Mouse (Mus musculus) liver, adult 2 months (tissue): Measurements from ENCODE around the gene Hoxa5. TPM values are rescaled to one million over a fixed set of nuclear protein-coding genes. Genes with fewer than 3 reads are reported as not detected.

Source experiments
- DNase-seq: peaks from one replicate; pipeline ENCODE4 v3.0.0-alpha.2; 2011; ENCODE audit warnings: low read depth, low spot score; ENCODE audit errors: extremely low read depth
- H3K27ac ChIP-seq: fragments of 200-500 bp; replicated peaks from 2 replicates; pipeline ENCODE4 v1.5.1; 2012; ENCODE audit warnings: low read depth, mild to moderate bottlenecking, control low read depth, inconsistent platforms, low read length; ENCODE audit not compliant: insufficient read depth
- H3K27me3 ChIP-seq: fragments of 200-500 bp; 2 replicates; pipeline ENCODE4 v1.6.1; 2012; ENCODE audit warnings: mild to moderate bottlenecking, moderate library complexity, low read length, inconsistent platforms; ENCODE audit not compliant: control insufficient read depth, insufficient read depth
- H3K36me3 ChIP-seq: fragments of 200-500 bp; 2 replicates; pipeline ENCODE4 v1.6.1; 2012; ENCODE audit warnings: low read length, inconsistent platforms; ENCODE audit not compliant: control insufficient read depth, insufficient read depth
- H3K4me1 ChIP-seq: fragments of 200-500 bp; 2 replicates; pipeline ENCODE4 v1.6.1; 2011; ENCODE audit warnings: low read length; ENCODE audit not compliant: control insufficient read depth, insufficient read depth
- H3K4me3 ChIP-seq: fragments of 200-500 bp; 2 replicates; pipeline ENCODE4 v1.5.1; 2011; ENCODE audit warnings: low read depth, mild to moderate bottlenecking, control low read depth, low read length, moderate library complexity; ENCODE audit not compliant: insufficient read depth
- H3K79me2 ChIP-seq: fragments of 200-500 bp; 2 replicates; pipeline ENCODE4 v1.6.1; 2012; ENCODE audit warnings: inconsistent platforms, mild to moderate bottlenecking, low read length, moderate library complexity; ENCODE audit not compliant: control insufficient read depth, insufficient read depth
- H3K9ac ChIP-seq: fragments of 200-500 bp; 2 replicates; pipeline ENCODE4 v1.6.1; 2012; ENCODE audit warnings: low read depth, mild to moderate bottlenecking, control low read depth, inconsistent platforms, low read length
- CTCF ChIP-seq: fragments of 200-500 bp; IDR thresholded peaks from 2 replicates; pipeline ENCODE4 v1.5.1; 2011; ENCODE audit warnings: low read depth, low read length, control low read depth
- POLR2A ChIP-seq: fragments of 200-500 bp; IDR thresholded peaks from 2 replicates; pipeline ENCODE4 v1.6.1; 2011; ENCODE audit warnings: low read length, control low read depth; ENCODE audit not compliant: insufficient read depth; ENCODE audit errors: extremely low read depth
- WGBS: fragments of 180-500 bp; shearing (Covaris S2); methylation state at CpG from one replicate; pipeline ENCODE4 v1.1.7; 2018; 5-methylcytosine and 5-hydroxymethylcytosine counted together
- polyA plus RNA-seq: library from polyadenylated mRNA; depleted of rRNA; stranded (reverse); fragments of >200 nt; gene quantifications from 2 replicates; pipeline ENCODE4 v1.2.3, GENCODE M21; 2012
- total RNA-seq: library from RNA; depleted of rRNA; stranded (reverse); fragments of >200 nt; gene quantifications from 2 replicates; pipeline ENCODE4 v1.2.3, GENCODE M21; 2014

Hoxa5 gene
- total and polyA plus RNA-seq, 2 experiments = 0.16 to 0.28 TPM

- peaks cover 61% of the 10 kb centered on the region for H3K27me3 ChIP-seq
Observed at GRCm38 (mm10) chr6:52232568-52232965, 28.2 kb upstream of the Hoxa5 start.

DNA sequence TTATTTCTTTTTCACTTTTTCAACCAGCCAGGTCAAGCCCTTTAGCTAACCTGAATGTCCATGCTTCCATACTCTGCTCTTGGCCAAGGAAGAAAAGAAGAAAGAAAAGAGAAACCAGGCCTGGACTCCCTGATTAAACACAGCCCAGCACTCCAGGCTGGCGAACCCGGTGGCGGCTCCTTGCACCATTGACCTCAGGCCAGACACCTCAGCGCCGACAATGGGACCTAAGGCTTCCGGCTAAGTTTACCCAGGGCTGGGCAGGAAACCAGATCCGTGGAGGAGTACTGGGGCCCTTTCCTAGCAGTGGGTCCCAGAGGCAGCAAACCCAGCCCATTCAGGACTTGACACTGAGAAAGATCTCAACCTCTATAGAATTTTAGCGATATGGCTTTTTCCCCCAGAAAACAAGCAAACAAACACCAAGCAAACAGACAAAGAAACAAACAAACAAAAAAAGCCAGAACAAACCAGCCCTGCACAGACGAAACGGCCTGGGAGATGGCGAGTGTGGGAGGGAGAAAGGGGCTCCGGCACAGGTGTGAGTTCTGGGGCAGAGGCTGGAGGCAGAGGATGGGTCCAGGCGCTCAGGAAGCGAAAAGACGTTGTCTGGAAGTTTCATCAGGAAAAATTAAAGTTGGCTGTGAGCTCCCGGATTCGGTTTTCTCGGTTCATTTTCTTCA lies 27.6 kb upstream of the Hoxa5 start:
- no peak for DNase-seq
- Histone ChIP-seq H3K4me3 (no peak overlapping the region), H3K27ac (no peak overlapping the region)

More at GRCm38 (mm10) chr6:52232568-52232965, 28.2 kb upstream of the Hoxa5 start:
- Histone ChIP-seq H3K79me2 (no peaks in the 10 kb centered on the region), H3K4me3 (no peak overlapping the region), H3K36me3 (no peaks in the 10 kb centered on the region), H3K27ac (no peak overlapping the region), H3K4me1 (no peaks in the 10 kb centered on the region), H3K9ac (no peak overlapping the region)
- WGBS = 4% methylated on average over 18 of the region's 18 CpGs
- no peak for DNase-seq
- no peak for TF ChIP-seq POLR2A
- TF ChIP-seq CTCF = no peak

DNA sequence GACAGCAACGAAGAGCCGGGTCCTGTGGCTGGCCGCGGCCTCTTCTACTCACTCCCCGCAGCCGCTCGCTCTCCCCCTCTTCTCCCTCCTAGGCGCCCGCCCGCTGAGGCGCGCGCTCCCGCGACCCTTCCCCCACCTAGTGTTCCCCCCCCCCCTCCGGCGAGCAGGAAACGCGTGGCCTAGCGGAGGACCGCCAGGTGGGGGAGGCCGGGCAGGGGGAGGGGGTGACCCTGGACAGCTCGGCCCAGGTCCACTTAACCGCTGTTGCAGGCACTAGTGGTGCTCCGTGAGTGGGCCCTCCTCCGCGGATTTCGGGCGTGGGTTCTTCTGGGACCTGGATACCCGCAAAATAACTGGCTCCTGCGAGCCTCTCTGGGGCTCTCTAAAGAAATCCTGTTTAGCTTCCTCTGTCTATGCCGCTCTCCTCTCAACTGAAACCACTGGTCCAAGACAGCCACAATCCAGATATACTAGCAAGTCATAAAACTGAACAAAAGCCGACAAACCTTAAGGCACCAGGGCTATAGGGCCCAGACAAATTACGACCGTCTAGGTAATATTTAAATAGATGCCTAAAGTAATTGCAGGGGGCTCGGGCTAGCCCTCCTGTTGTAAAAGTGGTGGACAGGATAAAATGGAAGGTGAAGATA lies 26.3 kb upstream of the Hoxa5 start, which contains the start of gene Hoxa9:
TSS of gene Hoxa9 (minus strand) at position 574 of the 650 bp plus-strand sequence.
- no peak within 1 kb of the TSS for H3K27ac ChIP-seq
- DNase-seq = no peak
- H3K4me1 ChIP-seq = no peaks in the 10 kb centered on the region
- no peaks in the 10 kb centered on the region for H3K79me2 ChIP-seq
- H3K36me3 ChIP-seq = no peaks in the 10 kb centered on the region
- H3K4me3 ChIP-seq = no peak within 1 kb of the TSS
- TF ChIP-seq CTCF (no peak), POLR2A (no peak)
- H3K27me3 ChIP-seq = peaks cover 56% of the 10 kb centered on the region
- WGBS = 7% methylated on average over 25 of the region's 36 CpGs
- no peak within 1 kb of the TSS for H3K9ac ChIP-seq

More for the DNA sequence above, 27.6 kb upstream of the Hoxa5 start:
- Histone ChIP-seq H3K27me3 (peaks cover 63% of the 10 kb centered on the region), H3K4me1 (no peaks in the 10 kb centered on the region), H3K36me3 (no peaks in the 10 kb centered on the region), H3K79me2 (no peaks in the 10 kb centered on the region), H3K9ac (no peak overlapping the region)
- WGBS = 4% methylated on average over 18 of the region's 18 CpGs
- no peak for TF ChIP-seq POLR2A
- no peak for TF ChIP-seq CTCF

GRCm38 (mm10) chr6:52229558-52230416 lies 25.4 kb upstream of the Hoxa5 start:
- peaks cover 56% of the 10 kb centered on the region for H3K27me3 ChIP-seq
- no peak for DNase-seq
- no peak overlapping the region for H3K27ac ChIP-seq
- no peak overlapping the region for H3K4me3 ChIP-seq
- no peaks in the 10 kb centered on the region for H3K79me2 ChIP-seq
- TF ChIP-seq CTCF (no peak), POLR2A (no peak)
- H3K4me1 ChIP-seq = no peaks in the 10 kb centered on the region
- WGBS = 6% methylated on average over 44 of the region's 44 CpGs
- no peaks in the 10 kb centered on the region for H3K36me3 ChIP-seq
- H3K9ac ChIP-seq = no peak overlapping the region

- Histone ChIP-seq H3K4me3 (no peak overlapping the region), H3K27me3 (peaks cover 48% of the 10 kb centered on the region)
- no peak for DNase-seq
Observed at GRCm38 (mm10) chr6:52228475-52229465, 24.4 kb upstream of the Hoxa5 start.

More at GRCm38 (mm10) chr6:52228475-52229465, 24.4 kb upstream of the Hoxa5 start:
- no peak overlapping the region for H3K27ac ChIP-seq
- TF ChIP-seq CTCF (no peak), POLR2A (no peak)
- H3K36me3 ChIP-seq = no peaks in the 10 kb centered on the region
- 6% methylated on average over 38 of the region's 38 CpGs for WGBS
- no peaks in the 10 kb centered on the region for H3K79me2 ChIP-seq
- H3K4me1 ChIP-seq = no peaks in the 10 kb centered on the region
- no peak overlapping the region for H3K9ac ChIP-seq
